Mouse (Mus musculus) forebrain, embryonic 14.5 days (tissue): Measurements from ENCODE around the gene Apon. TPM values are rescaled to one million over a fixed set of nuclear protein-coding genes. Genes with fewer than 3 reads are reported as not detected.
"Not testable (repeated sequence)": the region's sequence is repeated elsewhere in the genome, so short reads cannot be mapped to it uniquely, and the experiment has no call there.

ENCODE experiments used
- ATAC-seq: fragments of 200-750 bp; cut with Nextera tagmentation; 2 replicates; pipeline ENCODE4 v1.8.0; 2017; ENCODE audit warnings: mild to moderate bottlenecking, moderate library complexity
- DNase-seq: peaks from one replicate; pipeline ENCODE4 v3.0.0-alpha.2; 2015; ENCODE audit warnings: low spot score
- H3K27ac ChIP-seq: fragments of 300-500 bp; sonication (generic); 2 replicates; pipeline ENCODE4 v1.5.1; 2014; ENCODE audit warnings: low read depth, mild to moderate bottlenecking, control low read depth, low read length, moderate library complexity
- H3K27me3 ChIP-seq: fragments of 300-500 bp; sonication (generic); replicated peaks from 2 replicates; pipeline ENCODE4 v1.6.1; 2014; ENCODE audit warnings: low read length, control low read depth, mixed read lengths; ENCODE audit not compliant: control insufficient read depth, insufficient read depth
- H3K36me3 ChIP-seq: fragments of 300-500 bp; sonication (generic); 2 replicates; pipeline ENCODE4 v1.6.1; 2014; ENCODE audit warnings: low read length, control low read depth; ENCODE audit not compliant: control insufficient read depth, insufficient read depth
- H3K4me1 ChIP-seq: fragments of 300-500 bp; sonication (generic); 2 replicates; pipeline ENCODE4 v1.6.1; 2014; ENCODE audit warnings: antibody characterized with exemption, low read length, control low read depth; ENCODE audit not compliant: control insufficient read depth, insufficient read depth
- H3K4me2 ChIP-seq: fragments of 300-500 bp; sonication (generic); 2 replicates; pipeline ENCODE4 v1.6.1; 2014; ENCODE audit warnings: mild to moderate bottlenecking, control low read depth, low read length
- H3K4me3 ChIP-seq: fragments of 300-500 bp; sonication (generic); 2 replicates; pipeline ENCODE4 v1.5.1; 2014; ENCODE audit warnings: low read depth, low read length, control low read depth
- H3K9ac ChIP-seq: fragments of 300-500 bp; sonication (generic); 2 replicates; pipeline ENCODE4 v1.6.1; 2014; ENCODE audit warnings: mild to moderate bottlenecking, low read length, control low read depth, moderate library complexity
- H3K9me3 ChIP-seq: fragments of 300-500 bp; sonication (generic); replicated peaks from 2 replicates; pipeline ENCODE4 v1.6.1; 2016; ENCODE audit warnings: low read length, control low read depth, mixed read lengths; ENCODE audit not compliant: control insufficient read depth
- WGBS: fragments of 180-500 bp; shearing (Covaris S2); extraction: QIAGEN DNeasy Blood & Tissue Kit; methylation state at CpG from one replicate; pipeline ENCODE4 v1.1.7; 2014; 5-methylcytosine and 5-hydroxymethylcytosine counted together
- polyA plus RNA-seq: library from polyadenylated mRNA; unstranded; fragments of >200 nt; fragmentation: Nextera tagmentation; extraction: Ambion mirVana; gene quantifications from 2 replicates; pipeline ENCODE4 v1.2.1, GENCODE M21; 2014

Gene Apon
- polyA plus RNA-seq, 1 experiment from 2014 or later: not detected

- H3K4me1 ChIP-seq: peaks cover 4% of the 10 kb centered on the region; the same call in 1 of the 2 replicates
- H3K36me3 ChIP-seq: 0 out of 2 replicates have a peak, but pooled peaks cover 3% of the 10 kb centered on the region
- DNase-seq (peak; percentile 74), ATAC-seq (peak; percentile 25; the same call in 1 of the 2 replicates)
- peak overlapping the region; percentile 43 for H3K4me2 ChIP-seq
- H3K27me3 ChIP-seq: 0 out of 2 replicates have a peak, but pooled peaks cover 2% of the 10 kb centered on the region
- H3K9me3 ChIP-seq: no peaks in the 10 kb centered on the region
- peak overlapping the region; percentile 25; the same call in 1 of the 2 replicates for H3K9ac ChIP-seq
- H3K27ac ChIP-seq: no peak overlapping the region
- H3K4me3 ChIP-seq: peak overlapping the region; percentile 6; the same call in 1 of the 2 replicates
- WGBS: 2% methylated on average over 18 of the region's 18 CpGs
Observed at GRCm38 (mm10) chr10:128212871-128213323, 41.0 kb upstream of the Apon start.

DNA sequence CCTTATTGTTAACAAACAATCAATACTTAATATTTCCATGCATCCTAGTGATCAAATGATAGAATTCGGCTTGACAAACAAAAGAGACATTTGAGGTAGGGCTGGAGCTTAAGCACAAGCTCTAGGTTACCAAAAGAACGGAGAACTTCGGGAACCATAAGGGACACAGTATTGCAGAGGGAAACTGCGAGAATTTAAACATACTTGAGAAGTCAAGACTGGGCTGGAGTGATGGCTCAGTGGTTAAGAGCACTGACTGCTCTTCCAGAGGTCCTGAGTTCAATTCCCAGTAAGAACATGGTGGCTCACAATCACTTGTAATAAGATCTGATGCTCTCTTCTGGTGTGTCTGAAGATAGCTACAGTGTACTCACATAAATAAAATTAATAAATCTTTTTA, 39.8 kb upstream of the Apon start:
- H3K9me3 ChIP-seq, H3K27ac ChIP-seq, DNase-seq: not testable (repeated sequence)

DNA sequence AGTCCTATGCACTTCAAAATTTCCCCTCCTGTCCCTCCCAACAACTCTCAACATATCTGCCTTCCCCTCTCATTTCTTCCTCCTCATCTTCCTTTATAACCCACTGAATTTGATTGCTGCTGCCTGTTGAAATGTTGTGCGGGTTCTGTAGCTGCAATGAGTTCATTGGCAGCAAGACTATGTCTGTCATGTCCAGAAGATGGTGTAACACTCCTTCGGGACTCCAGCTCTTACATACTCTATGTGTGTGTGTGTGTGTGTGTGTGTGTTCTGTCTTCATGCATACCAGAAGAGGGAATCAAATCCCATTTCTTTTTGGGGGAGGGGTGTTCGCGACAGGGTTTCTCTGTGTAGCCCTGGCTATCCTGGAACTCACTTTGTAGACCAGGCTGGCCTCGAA, 38.9 kb upstream of the Apon start:
- Histone ChIP-seq H3K9ac (no peak overlapping the region), H3K4me3 (no peak overlapping the region), H3K36me3 (no peaks in the 10 kb centered on the region), H3K27ac (no peak overlapping the region), H3K9me3 (no peaks in the 10 kb centered on the region), H3K27me3 (0 out of 2 replicates have a peak, but pooled peaks cover 2% of the 10 kb centered on the region), H3K4me2 (no peak overlapping the region), H3K4me1 (peaks cover 4% of the 10 kb centered on the region; the same call in 1 of the 2 replicates)
- 89% methylated on average over 5 of the region's 5 CpGs for WGBS
- ATAC-seq (no peak), DNase-seq (no peak)

More for the DNA sequence above, 39.8 kb upstream of the Apon start:
- not testable (repeated sequence) for H3K4me2 ChIP-seq, H3K4me3 ChIP-seq, H3K9ac ChIP-seq, H3K4me1 ChIP-seq, H3K27me3 ChIP-seq, ATAC-seq, H3K36me3 ChIP-seq
- 91% methylated on average over 4 of the region's 4 CpGs for WGBS

GRCm38 (mm10) chr10:128218387-128219117, 35.3 kb upstream of the Apon start:
- H3K4me2 ChIP-seq: no peak overlapping the region
- ATAC-seq (no peak), DNase-seq (no peak)
- no peak overlapping the region for H3K9ac ChIP-seq
- no peak overlapping the region for H3K4me3 ChIP-seq
- H3K27me3 ChIP-seq: 0 out of 2 replicates have a peak, but pooled peaks cover under 1% of the 10 kb centered on the region
- H3K4me1 ChIP-seq: no peaks in the 10 kb centered on the region
- H3K27ac ChIP-seq: no peak overlapping the region
- H3K36me3 ChIP-seq: no peaks in the 10 kb centered on the region
- WGBS: 93% methylated on average over 18 of the region's 18 CpGs
- no peaks in the 10 kb centered on the region for H3K9me3 ChIP-seq

DNA sequence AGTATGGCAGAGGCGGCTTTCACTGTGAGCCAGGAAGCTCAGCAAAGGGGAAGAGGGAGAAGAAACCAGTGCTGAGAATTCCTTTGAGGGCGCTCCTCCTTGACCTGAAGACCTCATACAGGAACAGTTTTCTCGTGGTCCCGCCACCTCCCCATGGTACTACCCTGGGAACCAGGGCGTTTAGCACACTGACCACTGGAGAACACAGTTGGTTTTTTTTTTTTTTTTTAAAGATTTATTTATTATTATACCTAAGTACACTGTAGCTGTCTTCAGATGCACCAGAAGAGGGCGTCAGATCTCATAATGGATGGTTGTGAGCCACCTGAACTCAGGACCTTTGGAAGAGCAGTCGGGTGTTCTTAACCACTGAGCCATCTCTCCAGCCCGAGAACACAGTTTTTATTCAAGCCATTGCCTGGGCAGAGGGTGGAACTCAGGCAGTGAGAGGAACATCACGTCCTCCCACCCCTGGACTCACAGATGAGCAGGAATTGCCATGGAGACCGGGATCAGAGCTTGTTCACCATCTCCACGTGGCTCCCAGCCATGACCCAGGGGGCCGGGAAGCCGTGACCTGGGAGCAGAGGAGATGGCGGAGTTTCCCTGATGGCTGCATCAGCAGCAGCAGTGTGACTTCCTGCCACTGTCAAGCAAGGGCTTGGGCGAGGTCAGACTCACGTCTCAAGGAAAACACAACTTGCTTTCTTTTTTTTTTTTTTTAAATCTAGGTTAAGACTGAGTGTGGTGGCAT, 32.2 kb upstream of the Apon start:
- Histone ChIP-seq H3K27me3 (no peaks in the 10 kb centered on the region), H3K27ac (no peak overlapping the region), H3K9me3 (no peaks in the 10 kb centered on the region), H3K9ac (no peak overlapping the region), H3K4me3 (no peak overlapping the region), H3K36me3 (no peaks in the 10 kb centered on the region), H3K4me1 (no peaks in the 10 kb centered on the region), H3K4me2 (no peak overlapping the region)
- no peak for ATAC-seq
- WGBS: 71% methylated on average over 16 of the region's 16 CpGs
- DNase-seq: no peak

DNA sequence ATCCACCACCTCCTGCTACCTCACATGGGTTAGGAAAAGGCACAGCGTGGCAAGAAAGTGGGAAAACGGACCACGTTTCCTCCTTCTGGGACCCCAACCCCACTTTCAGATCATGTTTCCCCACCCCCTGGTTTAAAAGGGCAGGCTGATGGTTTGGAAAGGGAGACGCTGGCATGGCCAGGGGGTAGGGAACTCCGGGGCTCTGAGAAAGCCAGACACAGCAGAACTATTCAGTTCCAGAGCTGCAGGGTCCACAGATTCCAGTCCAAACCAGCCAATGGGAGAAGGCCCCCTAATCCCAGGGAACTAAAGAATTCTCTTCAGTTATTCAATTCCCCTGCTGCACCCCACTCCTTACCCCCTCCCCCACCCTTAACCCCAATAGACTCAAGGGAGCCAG, 28.8 kb upstream of the Apon start:
- no peaks in the 10 kb centered on the region for H3K36me3 ChIP-seq
- H3K4me2 ChIP-seq: no peak overlapping the region
- no peak overlapping the region for H3K27ac ChIP-seq
- ATAC-seq (no peak), DNase-seq (no peak)
- H3K9me3 ChIP-seq: no peaks in the 10 kb centered on the region
- H3K27me3 ChIP-seq: no peaks in the 10 kb centered on the region
- 25% methylated on average over 5 of the region's 5 CpGs for WGBS
- H3K9ac ChIP-seq: no peak overlapping the region; the same call in 1 of the 2 replicates
- no peaks in the 10 kb centered on the region for H3K4me1 ChIP-seq
- H3K4me3 ChIP-seq: no peak overlapping the region

DNA sequence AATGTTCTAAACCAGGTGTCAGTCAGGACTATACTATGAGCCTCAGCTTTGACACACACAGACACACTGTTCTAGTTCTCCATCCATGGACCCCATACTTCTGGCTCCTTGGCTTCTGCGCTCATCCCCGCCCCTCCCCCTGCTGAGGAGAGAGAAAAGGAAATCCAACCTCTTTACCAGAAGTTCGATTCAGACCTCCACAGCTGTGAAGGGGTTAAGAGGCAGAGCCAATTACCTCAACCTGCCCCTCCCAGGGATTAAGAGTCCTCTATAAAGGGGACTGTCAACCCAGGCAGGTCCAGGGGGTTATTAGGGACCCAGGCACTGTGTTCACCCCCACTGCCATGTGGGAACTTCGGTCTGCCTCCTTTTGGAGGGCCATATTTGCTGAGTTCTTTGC, 28.4 kb upstream of the Apon start, which contains the start of gene Mip:
Gene Mip, plus strand, starts transcription at position 301 of the 400 bp plus-strand sequence.
- H3K4me2 ChIP-seq: no peak within 1 kb of the TSS
- no peak for DNase-seq
- H3K9ac ChIP-seq: no peak within 1 kb of the TSS; the same call in 1 of the 2 replicates
- H3K27me3 ChIP-seq: no peaks in the 10 kb centered on the region
- 12% methylated on average over 4 of the region's 4 CpGs for WGBS
- ATAC-seq: no peak
- H3K4me1 ChIP-seq: no peaks in the 10 kb centered on the region
- H3K4me3 ChIP-seq: no peak within 1 kb of the TSS
- H3K27ac ChIP-seq: no peak within 1 kb of the TSS
- H3K36me3 ChIP-seq: no peaks in the 10 kb centered on the region
- no peaks in the 10 kb centered on the region for H3K9me3 ChIP-seq

- H3K4me1 ChIP-seq: no peaks in the 10 kb centered on the region
- 82% methylated on average over 9 of the region's 9 CpGs for WGBS
- ATAC-seq: no peak
- no peaks in the 10 kb centered on the region for H3K9me3 ChIP-seq
- no peak overlapping the region for H3K4me3 ChIP-seq
- no peaks in the 10 kb centered on the region for H3K36me3 ChIP-seq
- no peak overlapping the region for H3K4me2 ChIP-seq
- no peak overlapping the region for H3K27ac ChIP-seq
- no peak for DNase-seq
- no peaks in the 10 kb centered on the region for H3K27me3 ChIP-seq
- no peak overlapping the region for H3K9ac ChIP-seq
Observed at GRCm38 (mm10) chr10:128227592-128227991, 26.3 kb upstream of the Apon start.
